Mouse (Mus musculus) cerebellum, postnatal 4 days (tissue): ENCODE measurements around the gene 2610318N02Rik.

Source experiments
- DNase-seq, 2 experiments: peaks; one replicate each; pipeline ENCODE4 v3.0.0; 2022; ENCODE audit warnings: low spot score in 2 of 2, mixed read lengths in 1 of 2

2610318N02Rik gene

GRCm38 (mm10) chr16:17110771-17111743, 13.9 kb downstream of the 2610318N02Rik start, which contains the start of gene Ppil2:
TSS of gene Ppil2 (minus strand) at chr16:17111257.
- DNase-seq, result peak in 1 of 2 experiments; percentile 51

GRCm38 (mm10) chr16:17104600-17104999, 20.4 kb downstream of the 2610318N02Rik start:
- DNase-seq, result no peak

- DNase-seq, result peak in 1 of 2 experiments; percentile 25
Observed at GRCm38 (mm10) chr16:17102630-17103220, 22.2 kb downstream of the 2610318N02Rik start.

- no peak for DNase-seq
Observed at GRCm38 (mm10) chr16:17096938-17097337, 28.0 kb downstream of the 2610318N02Rik start.

- DNase-seq, result no peak
Observed at GRCm38 (mm10) chr16:17088346-17088745, 36.6 kb downstream of the 2610318N02Rik start.

GRCm38 (mm10) chr16:17086669-17087193, 38.2 kb downstream of the 2610318N02Rik start:
- no peak for DNase-seq

GRCm38 (mm10) chr16:17086241-17086640, 38.7 kb downstream of the 2610318N02Rik start:
- no peak for DNase-seq

GRCm38 (mm10) chr16:17085636-17086035, 39.3 kb downstream of the 2610318N02Rik start:
- DNase-seq, result no peak

- no peak for DNase-seq
Observed at GRCm38 (mm10) chr16:17082121-17082792, 42.7 kb downstream of the 2610318N02Rik start.

- DNase-seq, result no peak
Observed at GRCm38 (mm10) chr16:17078101-17078500, 46.9 kb downstream of the 2610318N02Rik start.

GRCm38 (mm10) chr16:17076869-17077268, 48.1 kb downstream of the 2610318N02Rik start:
- DNase-seq, result no peak

GRCm38 (mm10) chr16:17076301-17076700, 48.7 kb downstream of the 2610318N02Rik start:
- DNase-seq, result no peak

GRCm38 (mm10) chr16:17073000-17073399, 52.0 kb downstream of the 2610318N02Rik start:
- DNase-seq, result no peak

- no peak for DNase-seq
Observed at GRCm38 (mm10) chr16:17070716-17071115, 54.3 kb downstream of the 2610318N02Rik start.

- DNase-seq, result peak; percentile 63 to 87
Observed at GRCm38 (mm10) chr16:17069511-17070443, 55.2 kb downstream of the 2610318N02Rik start, which contains the start of gene Ypel1. TSS of gene Ypel1 (plus strand) at chr16:17069696.

GRCm38 (mm10) chr16:17067552-17067951, 57.4 kb downstream of the 2610318N02Rik start:
- no peak for DNase-seq
